Mouse (Mus musculus): ENCODE measurements around the gene Fam162a.

- TF ChIP-seq SRF (IDR thresholded peaks at IDR 0.05; ENCODE audit: control insufficient read depth, insufficient read length, low read depth) (no peak), POLR2A (IDR thresholded peaks at IDR 0.05; ENCODE audit: insufficient read length, low read depth) (no peak), REST (IDR thresholded peaks at IDR 0.05; ENCODE audit: insufficient read depth, insufficient read length) (no peak), POLR2AphosphoS2 (IDR thresholded peaks at IDR 0.05; ENCODE audit: insufficient read length, low read depth) (no peak), USF1 (IDR thresholded peaks at IDR 0.05; ENCODE audit: low read depth) (no peak), TCF12 (IDR thresholded peaks at IDR 0.05; ENCODE audit: insufficient read depth, poor library complexity, severe bottlenecking) (no peak), MAX (IDR thresholded peaks at IDR 0.05; ENCODE audit: low read depth) (no peak), TCF3 (IDR thresholded peaks at IDR 0.05; ENCODE audit: insufficient read length, low read depth) (no peak), CEBPB (IDR thresholded peaks at IDR 0.05; ENCODE audit: insufficient read depth, poor library complexity, severe bottlenecking) (no peak)
Observed at GRCm38 (mm10) chr16:36008396-36008795, 63.0 kb downstream of the Fam162a start.

Data from myocyte (in vitro differentiated cells).